In the genomic region with DNA sequence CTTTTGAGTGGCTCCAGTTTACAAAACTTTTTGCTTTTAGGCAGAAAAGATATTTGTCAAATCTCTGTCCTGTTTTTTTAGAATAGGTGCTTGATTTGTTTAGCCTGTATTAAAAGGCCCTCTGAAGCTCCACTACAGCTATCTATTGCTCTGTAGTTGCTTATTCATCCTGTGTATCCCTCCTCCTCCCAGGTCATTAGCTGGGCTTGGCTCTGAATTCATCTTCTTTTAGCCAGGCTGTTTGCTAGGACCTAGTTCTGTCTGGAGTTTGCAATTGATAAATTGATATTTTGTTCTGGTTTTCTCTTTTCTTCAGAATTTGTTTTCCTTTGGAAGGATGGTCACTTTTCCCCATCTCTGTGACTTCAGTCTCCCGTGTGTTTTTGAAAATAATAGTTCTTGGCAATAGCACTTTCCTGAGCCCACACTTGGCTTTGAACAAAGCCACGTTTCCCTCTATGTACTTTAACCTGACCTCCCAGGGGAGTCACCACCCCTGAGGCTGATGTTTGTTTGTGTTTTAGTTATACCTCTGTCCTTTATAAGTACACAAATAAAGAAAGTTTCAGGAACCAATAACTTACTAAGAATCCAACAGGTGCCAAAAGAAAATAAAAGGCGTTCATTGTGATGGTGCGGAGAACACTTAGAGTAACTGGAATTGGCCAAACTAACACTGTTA, we compare ENCODE assay signal across 13 mouse cellular contexts. TPM values are rescaled to one million over a fixed set of nuclear protein-coding genes. Genes with fewer than 3 reads are reported as not detected.
"Had no signal": no experiment of that assay in that cellular context is flagged by ENCODE, and none has a peak within 500 bp of the region (broad histone marks: within the 10 kb centered on the region; RNA-seq: fewer than 3 reads in every experiment).

No protein-coding gene starts in this region.

- H3K36me3 ChIP-seq: limb, embryonic 13.5 days; liver, embryonic 12.5 days; lung, embryonic 15.5 days; neural tube, embryonic 15.5 days had no signal

- H3K9me3 ChIP-seq: limb, embryonic 13.5 days; liver, embryonic 12.5 days; lung, embryonic 15.5 days; neural tube, embryonic 15.5 days had no signal

- H3K27ac ChIP-seq: limb, embryonic 13.5 days; liver, embryonic 12.5 days; lung, embryonic 15.5 days; neural tube, embryonic 15.5 days had no signal

- H3K4me3 ChIP-seq: limb, embryonic 13.5 days; liver, embryonic 12.5 days; lung, embryonic 15.5 days; myocyte; neural tube, embryonic 15.5 days had no signal

- H3K9ac ChIP-seq: limb, embryonic 13.5 days; liver, embryonic 12.5 days; lung, embryonic 15.5 days; neural tube, embryonic 15.5 days had no signal

- ATAC-seq: intestine, embryonic 16.5 days; liver, embryonic 12.5 days had no signal

- H3K27me3 ChIP-seq: limb, embryonic 13.5 days; liver, embryonic 12.5 days; lung, embryonic 15.5 days; neural tube, embryonic 15.5 days had no signal

- H3K4me2 ChIP-seq: limb, embryonic 13.5 days; liver, embryonic 12.5 days; lung, embryonic 15.5 days; neural tube, embryonic 15.5 days had no signal

- DNase-seq: kidney, postnatal 25 days; left cerebral cortex, postnatal 4 days; midbrain, embryonic 14.5 days; right cerebral cortex, adult 18-20 months; right cerebral cortex, postnatal 25 days; thymus, postnatal 36 days had no signal

- H3K4me1 ChIP-seq: limb, embryonic 13.5 days; liver, embryonic 12.5 days; neural tube, embryonic 15.5 days had no signal

RNA-seq across cellular contexts. Expression of gene Galnt15, which starts 21.0 kb away (rescaled TPM):
- total RNA-seq: megakaryocyte-erythroid progenitor cell, adult 5-6 weeks had no signal
- polyA plus RNA-seq: liver, embryonic 12.5 days; myocyte had no signal
